Mouse (Mus musculus): ENCODE data around the gene Lrrc26. TPM values are rescaled to one million over a fixed set of nuclear protein-coding genes. Genes with fewer than 3 reads are reported as not detected.

Lrrc26 gene
- polyA plus RNA-seq (2015; fragmentation: Nextera tagmentation; extraction: Ambion mirVana): 4.4 and 6.9 TPM in 2 replicates

DNA sequence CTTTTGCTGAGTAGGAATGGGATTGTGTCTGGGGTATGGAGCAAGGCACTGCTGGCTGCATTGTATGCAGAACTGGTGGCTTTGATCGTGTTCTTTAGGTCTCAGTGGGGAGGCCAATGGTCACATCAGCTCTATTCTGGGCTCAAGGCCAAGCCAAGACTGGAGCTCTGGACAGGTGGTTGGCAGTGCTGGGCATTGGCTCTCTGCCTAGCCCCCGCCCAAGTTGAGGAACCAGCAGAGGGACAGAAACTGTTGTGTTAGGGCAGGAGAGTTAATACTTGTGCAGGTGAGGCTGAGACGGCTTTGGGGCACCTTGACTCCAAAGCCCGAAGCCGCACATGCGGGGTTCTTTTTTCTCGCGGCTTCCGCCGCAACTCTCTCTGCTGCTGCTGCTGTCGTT is at the start of gene Lrrc26:
Gene Lrrc26, plus strand, starts transcription at position 265 of the 400 bp plus-strand sequence.
- Histone ChIP-seq H3K9me3 (no peaks in the 10 kb centered on the region), H3K27ac (peak within 1 kb of the TSS; percentile 9; the same call in 1 of the 2 replicates), H3K9ac (no peak within 1 kb of the TSS), H3K4me3 (replicated peaks) (peak within 1 kb of the TSS; percentile 26), H3K27me3 (replicated peaks) (peaks cover 49% of the 10 kb centered on the region), H3K4me1 (peaks cover 44% of the 10 kb centered on the region), H3K36me3 (peaks cover 12% of the 10 kb centered on the region; the same call in 1 of the 2 replicates), H3K4me2 (peak within 1 kb of the TSS; percentile 66)
- ATAC-seq (ENCODE audit: insufficient read depth, low FRiP score, low read depth): no peak
- WGBS: 14% methylated on average over 11 of the region's 11 CpGs

- H3K9ac ChIP-seq: no peak overlapping the region
- ATAC-seq (ENCODE audit: insufficient read depth, low FRiP score, low read depth): no peak
Observed at GRCm38 (mm10) chr2:25240310-25240709, 49.4 kb upstream of the Lrrc26 start.

GRCm38 (mm10) chr2:25240723-25241437 is 48.8 kb upstream of the Lrrc26 start:
- peak overlapping the region; percentile 60 for H3K27ac ChIP-seq

More at GRCm38 (mm10) chr2:25240310-25240709, 49.4 kb upstream of the Lrrc26 start:
- Histone ChIP-seq H3K4me1 (peaks cover 25% of the 10 kb centered on the region), H3K27me3 (replicated peaks) (0 out of 2 replicates have a peak, but pooled peaks cover 20% of the 10 kb centered on the region), H3K27ac (peak overlapping the region; percentile 60; the same call in 1 of the 2 replicates), H3K4me3 (replicated peaks) (peak overlapping the region; percentile 52), H3K4me2 (peak overlapping the region; percentile 97), H3K9me3 (no peaks in the 10 kb centered on the region), H3K36me3 (no peaks in the 10 kb centered on the region)
- 47% methylated on average over 8 of the region's 8 CpGs for WGBS

GRCm38 (mm10) chr2:25241438-25241775 is 48.3 kb upstream of the Lrrc26 start:
- Histone ChIP-seq H3K4me3 (replicated peaks) (peak overlapping the region; percentile 52), H3K27ac (peak overlapping the region; percentile 60), H3K4me1 (peaks cover 25% of the 10 kb centered on the region), H3K4me2 (peak overlapping the region; percentile 97), H3K36me3 (no peaks in the 10 kb centered on the region), H3K9ac (no peak overlapping the region), H3K9me3 (no peaks in the 10 kb centered on the region), H3K27me3 (replicated peaks) (0 out of 2 replicates have a peak, but pooled peaks cover 20% of the 10 kb centered on the region)
- no peak for ATAC-seq (ENCODE audit: insufficient read depth, low FRiP score, low read depth)
- WGBS: 13% methylated on average over 6 of the region's 6 CpGs

More at GRCm38 (mm10) chr2:25240723-25241437, 48.8 kb upstream of the Lrrc26 start:
- Histone ChIP-seq H3K36me3 (no peaks in the 10 kb centered on the region), H3K9ac (no peak overlapping the region), H3K4me2 (peak overlapping the region; percentile 97), H3K4me3 (replicated peaks) (peak overlapping the region; percentile 52), H3K9me3 (no peaks in the 10 kb centered on the region), H3K4me1 (peaks cover 25% of the 10 kb centered on the region), H3K27me3 (replicated peaks) (0 out of 2 replicates have a peak, but pooled peaks cover 20% of the 10 kb centered on the region)
- WGBS: 2% methylated on average over 29 of the region's 29 CpGs
- peak; percentile 67 for ATAC-seq (ENCODE audit: insufficient read depth, low FRiP score, low read depth)

DNA sequence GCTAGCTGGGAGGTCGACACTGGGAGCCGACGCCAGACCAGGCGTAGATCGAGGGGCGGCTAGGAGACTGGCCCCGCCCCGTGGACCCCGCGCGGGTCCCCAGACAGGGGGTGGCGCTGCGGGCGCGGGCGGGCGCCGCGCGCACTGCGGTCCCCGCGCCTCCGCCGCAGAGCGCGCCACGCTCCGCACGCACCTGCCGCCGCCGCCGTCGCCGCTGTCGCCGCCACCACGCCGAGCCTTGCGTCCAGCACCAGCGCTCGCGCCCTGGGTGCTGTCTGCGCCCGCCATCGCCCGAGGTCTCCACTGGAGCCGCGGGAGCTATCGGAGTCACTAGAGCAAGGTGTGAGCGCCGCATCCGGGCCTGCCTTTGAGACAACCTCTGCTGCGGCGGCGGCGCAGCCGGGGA is 47.6 kb upstream of the Lrrc26 start, which contains the start of the genes Rnf208 and Cysrt1:
Gene Rnf208, plus strand, starts transcription at position 155 of the 406 bp plus-strand sequence.
Gene Cysrt1, minus strand, starts transcription at position 352 of the 406 bp plus-strand sequence.
- Histone ChIP-seq H3K27me3 (replicated peaks) (0 out of 2 replicates have a peak, but pooled peaks cover 20% of the 10 kb centered on the region), H3K9ac (peak within 1 kb of the TSS; percentile 44), H3K4me1 (peaks cover 25% of the 10 kb centered on the region), H3K36me3 (no peaks in the 10 kb centered on the region), H3K27ac (peak within 1 kb of the TSS; percentile 60), H3K9me3 (no peaks in the 10 kb centered on the region), H3K4me2 (peak within 1 kb of the TSS; percentile 97), H3K4me3 (replicated peaks) (peak within 1 kb of the TSS; percentile 52)
- WGBS: under 1% methylated on average over 53 of the region's 59 CpGs
- ATAC-seq (ENCODE audit: insufficient read depth, low FRiP score, low read depth): no peak

- Histone ChIP-seq H3K36me3 (0 out of 2 replicates have a peak, but pooled peaks cover 5% of the 10 kb centered on the region), H3K27ac (no peak overlapping the region), H3K9ac (no peak overlapping the region), H3K4me3 (replicated peaks) (no peak overlapping the region), H3K9me3 (no peaks in the 10 kb centered on the region), H3K27me3 (replicated peaks) (0 out of 2 replicates have a peak, but pooled peaks cover 20% of the 10 kb centered on the region), H3K4me2 (no peak overlapping the region), H3K4me1 (peaks cover 25% of the 10 kb centered on the region)
- ATAC-seq (ENCODE audit: insufficient read depth, low FRiP score, low read depth): no peak
- WGBS: 71% methylated on average over 8 of the region's 8 CpGs
Observed at GRCm38 (mm10) chr2:25243342-25243741, 46.4 kb upstream of the Lrrc26 start.

GRCm38 (mm10) chr2:25244144-25244543 is 45.6 kb upstream of the Lrrc26 start:
- H3K4me1 ChIP-seq: peaks cover 25% of the 10 kb centered on the region
- H3K27ac ChIP-seq: no peak overlapping the region
- H3K27me3 ChIP-seq (replicated peaks): 0 out of 2 replicates have a peak, but pooled peaks cover 20% of the 10 kb centered on the region
- no peaks in the 10 kb centered on the region for H3K9me3 ChIP-seq
- no peak overlapping the region for H3K4me3 ChIP-seq (replicated peaks)
- 0 out of 2 replicates have a peak, but pooled peaks cover 12% of the 10 kb centered on the region for H3K36me3 ChIP-seq
- WGBS: 88% methylated on average over 4 of the region's 4 CpGs
- ATAC-seq (ENCODE audit: insufficient read depth, low FRiP score, low read depth): no peak
- no peak overlapping the region for H3K9ac ChIP-seq
- H3K4me2 ChIP-seq: no peak overlapping the region

DNA sequence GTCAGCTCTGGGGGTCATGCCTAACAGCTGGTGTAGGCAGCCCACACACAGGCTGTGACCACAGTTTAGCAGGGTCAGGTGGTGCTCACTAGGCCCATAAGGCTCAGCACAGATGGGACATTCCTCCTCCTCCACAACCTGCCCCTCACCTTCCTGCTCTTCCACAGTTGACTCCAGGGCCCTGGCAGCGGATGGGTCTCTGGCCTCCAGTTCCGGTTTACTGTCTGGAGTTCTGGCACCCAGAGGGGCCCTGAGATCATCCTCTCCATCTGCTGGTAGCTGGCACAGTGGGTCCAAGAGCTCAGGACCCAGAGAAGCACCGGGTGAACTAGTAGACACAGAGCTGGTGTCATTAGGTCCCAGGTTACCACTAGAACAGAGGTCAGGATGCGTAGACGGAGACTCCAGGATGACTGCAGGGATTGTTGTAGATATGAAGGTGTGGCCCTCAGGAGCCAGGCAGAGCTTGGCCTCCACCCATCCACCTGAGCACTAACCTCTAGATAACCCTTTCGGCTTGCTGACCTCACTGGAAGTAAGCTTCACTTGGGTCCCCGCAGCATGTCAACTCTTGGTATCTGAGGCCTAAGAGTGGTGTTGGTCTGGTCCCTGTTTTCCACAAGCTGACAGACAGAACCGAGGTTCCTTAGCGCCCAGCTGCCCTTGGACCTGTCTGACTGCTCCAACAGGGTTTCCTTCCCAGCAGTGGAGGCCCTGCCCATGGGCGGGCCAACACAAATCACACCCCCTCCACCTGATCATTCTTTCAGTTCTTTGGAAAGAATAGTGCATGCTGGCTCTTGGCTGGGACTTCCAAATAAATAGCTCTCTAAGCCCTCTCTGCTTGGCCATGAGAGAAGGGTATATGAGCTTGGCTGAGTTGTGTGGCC is 43.3 kb upstream of the Lrrc26 start, which contains the start of gene AL732309.1:
Gene AL732309.1, minus strand, starts transcription at position 681 of the 890 bp plus-strand sequence.
- Histone ChIP-seq H3K4me3 (replicated peaks) (no peak within 1 kb of the TSS), H3K9ac (no peak within 1 kb of the TSS), H3K36me3 (peaks cover 31% of the 10 kb centered on the region; the same call in 1 of the 2 replicates), H3K4me1 (peaks cover 13% of the 10 kb centered on the region; the same call in 1 of the 2 replicates), H3K27ac (no peak within 1 kb of the TSS; the same call in 1 of the 2 replicates), H3K4me2 (no peak within 1 kb of the TSS), H3K27me3 (replicated peaks) (0 out of 2 replicates have a peak, but pooled peaks cover 19% of the 10 kb centered on the region), H3K9me3 (no peaks in the 10 kb centered on the region)
- WGBS: 79% methylated on average over 10 of the region's 10 CpGs
- ATAC-seq (ENCODE audit: insufficient read depth, low FRiP score, low read depth): peak; percentile 63

- Histone ChIP-seq H3K4me2 (no peak overlapping the region), H3K9ac (no peak overlapping the region), H3K4me1 (peaks cover 14% of the 10 kb centered on the region), H3K9me3 (no peaks in the 10 kb centered on the region), H3K4me3 (replicated peaks) (no peak overlapping the region), H3K27me3 (replicated peaks) (no peaks in the 10 kb centered on the region), H3K36me3 (peaks cover 38% of the 10 kb centered on the region; the same call in 1 of the 2 replicates), H3K27ac (no peak overlapping the region)
- WGBS: 66% methylated on average over 1 of the region's 1 CpGs
- ATAC-seq (ENCODE audit: insufficient read depth, low FRiP score, low read depth): no peak
Observed at GRCm38 (mm10) chr2:25252331-25252730, 37.4 kb upstream of the Lrrc26 start.

DNA sequence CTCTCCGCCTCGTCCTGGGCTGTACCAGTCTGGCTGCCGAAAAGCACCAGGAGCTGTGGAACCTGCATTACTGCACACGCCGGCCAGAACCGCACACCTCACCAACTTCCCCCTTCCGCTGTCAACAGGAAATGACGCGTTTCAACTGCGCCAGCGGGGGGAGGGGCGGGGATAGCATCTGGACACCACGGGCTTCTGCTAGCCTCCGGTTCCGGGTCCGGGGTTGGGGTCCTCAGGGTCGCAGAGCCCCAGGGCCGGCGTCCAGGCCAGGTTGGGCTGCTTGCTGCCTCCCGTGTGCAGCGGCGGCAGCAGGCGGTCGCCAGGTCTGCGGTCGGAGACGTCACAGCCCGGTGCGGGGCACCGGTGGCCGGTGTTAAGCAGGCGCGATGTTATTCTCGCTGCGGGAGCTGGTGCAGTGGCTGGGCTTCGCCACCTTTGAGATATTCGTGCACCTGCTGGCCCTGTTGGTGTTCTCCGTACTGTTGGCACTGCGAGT is 34.4 kb upstream of the Lrrc26 start, which contains the start of gene Tmem203:
Gene Tmem203, plus strand, starts transcription at position 156 of the 496 bp plus-strand sequence.
- no peaks in the 10 kb centered on the region for H3K27me3 ChIP-seq (replicated peaks)
- H3K4me3 ChIP-seq (replicated peaks): peak within 1 kb of the TSS; percentile 92
- H3K9me3 ChIP-seq: no peaks in the 10 kb centered on the region
- peak within 1 kb of the TSS; percentile 96 for H3K4me2 ChIP-seq
- WGBS: 0% methylated on average over 39 of the region's 39 CpGs
- ATAC-seq (ENCODE audit: insufficient read depth, low FRiP score, low read depth): peak; percentile 86
- peaks cover 14% of the 10 kb centered on the region for H3K4me1 ChIP-seq
- peak within 1 kb of the TSS; percentile 86 for H3K9ac ChIP-seq
- peak within 1 kb of the TSS; percentile 75 for H3K27ac ChIP-seq
- H3K36me3 ChIP-seq: peaks cover 15% of the 10 kb centered on the region; the same call in 1 of the 2 replicates
